Mouse (Mus musculus): ENCODE measurements at regions not wholly inside any gene's neighbourhood (a gene's known extent, or its start where the extent isn't known, plus 50 kb on each side); places are given as distances from the start of the nearest gene placed in this dataset.

DNA sequence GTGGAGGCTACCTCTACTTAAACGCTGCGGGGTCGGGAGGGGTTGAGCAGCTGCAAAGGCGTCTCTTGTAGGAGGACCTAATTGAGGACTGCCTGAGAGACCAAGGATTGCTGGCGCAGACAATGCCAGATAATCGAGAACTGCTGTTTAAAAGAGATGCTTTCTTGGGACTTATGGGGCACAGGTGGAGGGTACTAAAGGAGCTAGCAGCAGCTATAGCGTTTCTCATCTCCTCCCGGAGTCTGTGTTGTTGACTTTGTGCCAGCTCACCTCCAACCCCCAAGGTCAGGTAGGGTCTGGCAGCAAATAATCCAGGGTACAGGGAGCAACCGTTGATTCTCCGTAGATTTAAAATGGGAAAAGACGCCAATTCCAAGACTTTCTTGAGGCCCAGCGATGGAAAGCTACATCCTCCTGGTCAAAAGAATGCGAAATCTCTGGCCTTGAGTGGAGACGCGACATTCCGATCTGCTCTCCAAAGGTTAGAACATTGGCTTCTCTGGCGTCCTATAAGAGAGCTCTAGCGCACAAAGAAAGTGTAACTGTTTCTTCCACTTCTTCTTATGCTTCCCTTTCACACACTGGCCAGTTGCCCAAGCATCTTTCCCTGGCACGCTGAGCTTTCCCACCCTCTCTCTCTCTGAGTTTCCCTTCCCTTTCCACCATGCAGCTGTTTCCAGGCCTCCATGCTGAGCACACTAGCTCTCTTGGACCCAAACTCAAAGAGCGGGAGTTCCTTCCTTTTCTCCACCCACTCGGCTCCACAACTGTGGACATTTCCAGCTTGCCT, 295.3 kb upstream of the Atp2b1 start:
- TF ChIP-seq EP300 (IDR thresholded peaks at IDR 0.05; ENCODE audit: low read depth) = no peak
- TF ChIP-seq CTCF (IDR thresholded peaks at IDR 0.05; ENCODE audit: low read depth) = no peak

Data from heart, postnatal 0 days (tissue).